ENCODE assay signal across 16 mouse cellular contexts in the genomic region with DNA sequence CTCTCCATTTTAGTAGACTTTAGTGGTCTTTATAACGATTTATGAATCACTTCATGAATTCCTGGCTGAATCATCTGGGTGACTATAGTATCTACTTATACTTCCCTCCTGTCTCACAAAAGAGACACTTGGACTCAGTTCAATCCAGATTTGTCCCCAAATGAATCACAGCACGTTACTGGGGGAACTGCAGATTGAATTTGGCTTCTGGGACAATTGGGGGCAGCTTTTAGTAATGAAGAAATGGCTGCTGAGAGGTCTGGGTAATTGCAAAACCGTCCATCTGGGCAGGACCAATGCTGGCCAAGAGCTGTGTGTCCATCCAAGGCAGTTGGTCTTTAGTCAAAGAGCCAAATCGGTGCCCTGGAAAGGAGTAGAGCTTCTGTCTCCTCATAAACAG.
A peak's percentile ranks its signal among the peaks of the same experiment; 100 is the strongest.
DNase-seq lines count a peak whose midpoint lies in the region; TF ChIP-seq lines count a peak whose summit lies in the region.
"Had no signal": no experiment of that assay in that cellular context is flagged by ENCODE, and none has a peak within 500 bp of the region (broad histone marks: within the 10 kb centered on the region; RNA-seq: fewer than 3 reads in every experiment).

No protein-coding gene starts in this region.

- peak; percentile 64 to 76 for DNase-seq in cerebellum, postnatal 10 days
- DNase-seq in cerebellum, postnatal 25 days = no peak
- peak in 1 of 2 experiments; percentile 22 for DNase-seq in layer of hippocampus, adult 2 months (ENCODE audit: low spot score in 2 of 2)
- no peak for DNase-seq in layer of hippocampus, postnatal 25 days (ENCODE audit: extremely low spot score in 1 of 2, low spot score in 1 of 2)
- peak; percentile 60 for DNase-seq in 3T3-L1 (ENCODE audit: low read depth, low spot score)
- no peak for DNase-seq in heart, adult 18-20 months
- no peak for DNase-seq in heart, postnatal 36 days
- DNase-seq: B cell, adult 2 months; cerebellum, adult 11-12 months; kidney, postnatal 4 days; liver; liver, postnatal 0 days had no signal

- peaks cover 19% of the 10 kb centered on the region for H3K4me1 ChIP-seq in embryonic fibroblast, embryonic 13.5 days (ENCODE audit: control insufficient read depth, insufficient read depth, low read length)
- H3K4me1 ChIP-seq: heart, embryonic 15.5 days; neural tube, embryonic 15.5 days had no signal

- no peak for TF ChIP-seq CTCF in layer of hippocampus, adult 2 months (conservative IDR thresholded peaks at IDR 0.05)
- no peak for TF ChIP-seq CTCF in embryonic fibroblast, embryonic 13.5 days (IDR thresholded peaks at IDR 0.05; ENCODE audit: borderline replicate concordance, insufficient read depth, low read length)

- peak overlapping the region; percentile 32 for H3K27ac ChIP-seq in layer of hippocampus, adult 2 months
- peak overlapping the region; percentile 28; the same call in 1 of the 2 replicates for H3K27ac ChIP-seq in embryonic fibroblast, embryonic 13.5 days (ENCODE audit: insufficient read depth, low read length)
- H3K27ac ChIP-seq: embryonic facial prominence, embryonic 13.5 days; heart, embryonic 15.5 days; neural tube, embryonic 15.5 days had no signal

- intact Hi-C loops in heart, postnatal 36 days (cut with DNase I) = no loop called here

- H3K4me3 ChIP-seq in layer of hippocampus, adult 2 months = no peak overlapping the region
- no peak overlapping the region for H3K4me3 ChIP-seq in embryonic fibroblast, embryonic 13.5 days (ENCODE audit: insufficient read depth, low read length)
- H3K4me3 ChIP-seq: embryonic facial prominence, embryonic 13.5 days; heart, embryonic 15.5 days; neural tube, embryonic 15.5 days had no signal

- TF ChIP-seq POLR2A in embryonic fibroblast, embryonic 13.5 days (IDR thresholded peaks at IDR 0.05; ENCODE audit: low read depth, low read length) = no peak

Comparison
In these comparisons a context has a peak if more than half of its experiments do, and no peak if none do; other contexts are left out.
1. DNase-seq: peak in cerebellum, postnatal 10 days (2 of 2) and 3T3-L1 (single experiment); none in cerebellum, postnatal 25 days (0 of 2), layer of hippocampus, postnatal 25 days (0 of 2), heart, adult 18-20 months (0 of 2) and heart, postnatal 36 days (0 of 2).